Mouse (Mus musculus): ENCODE data around the gene Xaf1.

The Xaf1 gene

DNA sequence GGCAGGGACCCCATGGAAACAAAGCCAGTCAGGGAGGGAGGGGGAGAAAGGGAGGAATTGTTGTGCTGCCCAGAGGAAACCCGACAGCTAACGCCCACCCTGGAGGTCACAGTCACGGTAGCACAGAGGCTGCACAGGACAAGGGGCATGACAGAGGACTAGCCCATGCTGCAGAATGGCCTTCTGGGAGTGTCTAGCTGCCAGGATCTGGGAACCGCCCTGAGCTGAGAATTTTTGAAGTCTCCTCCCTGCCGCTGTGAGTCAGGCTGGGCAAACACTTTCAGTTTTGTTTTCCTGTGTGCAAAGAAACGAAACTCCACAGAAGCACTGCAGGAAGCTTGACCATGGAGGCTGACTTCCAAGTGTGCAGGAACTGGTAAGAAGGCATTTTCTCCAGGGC lies at the start of gene Xaf1:
Xaf1 (plus strand) TSS at position 296 of the 400 bp plus-strand sequence.
- no peak for TF ChIP-seq GATA4 (IDR thresholded peaks at IDR 0.05; ENCODE audit: insufficient replicate concordance, low read length)

DNA sequence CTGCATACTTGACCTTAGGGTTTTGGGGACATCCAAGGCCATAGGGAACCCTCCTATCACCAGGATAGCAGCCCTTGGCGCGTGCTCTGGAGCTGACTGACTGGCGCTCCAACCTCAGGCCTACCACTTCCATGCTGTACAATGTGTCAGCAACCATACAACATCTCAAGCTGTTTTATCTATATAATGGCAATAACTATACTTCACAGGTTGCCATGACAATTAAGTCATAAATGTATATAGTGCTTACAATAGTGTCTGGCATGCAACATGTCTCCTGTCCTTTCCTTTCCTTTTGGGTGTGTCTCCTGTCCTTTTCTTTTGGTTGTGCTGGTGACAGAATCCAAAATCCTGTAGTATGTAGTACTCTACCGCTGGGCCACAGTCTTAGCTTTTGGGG lies 45.8 kb upstream of the Xaf1 start:
- TF ChIP-seq GATA4 (IDR thresholded peaks at IDR 0.05; ENCODE audit: insufficient replicate concordance, low read length), result no peak

DNA sequence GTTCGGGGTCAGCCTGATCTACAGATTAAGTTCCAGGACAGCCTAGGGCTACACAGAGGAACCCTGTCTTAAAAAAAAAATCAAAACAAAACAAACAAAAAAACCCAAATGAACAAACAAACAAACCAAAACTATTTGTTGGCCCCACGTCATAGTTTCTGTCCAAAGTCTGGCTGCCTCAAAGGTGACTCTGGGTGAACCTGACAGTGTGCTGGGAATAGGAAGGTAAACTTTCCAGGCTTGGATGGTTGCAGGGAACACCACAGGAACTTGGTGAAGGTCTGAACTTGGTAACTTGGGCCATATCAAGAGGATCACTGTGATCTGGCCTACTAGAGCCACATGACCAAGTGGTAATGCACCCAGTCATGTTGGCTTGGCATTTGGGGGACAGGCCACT lies 45.0 kb upstream of the Xaf1 start:
- no peak for TF ChIP-seq GATA4 (IDR thresholded peaks at IDR 0.05; ENCODE audit: insufficient replicate concordance, low read length)

DNA sequence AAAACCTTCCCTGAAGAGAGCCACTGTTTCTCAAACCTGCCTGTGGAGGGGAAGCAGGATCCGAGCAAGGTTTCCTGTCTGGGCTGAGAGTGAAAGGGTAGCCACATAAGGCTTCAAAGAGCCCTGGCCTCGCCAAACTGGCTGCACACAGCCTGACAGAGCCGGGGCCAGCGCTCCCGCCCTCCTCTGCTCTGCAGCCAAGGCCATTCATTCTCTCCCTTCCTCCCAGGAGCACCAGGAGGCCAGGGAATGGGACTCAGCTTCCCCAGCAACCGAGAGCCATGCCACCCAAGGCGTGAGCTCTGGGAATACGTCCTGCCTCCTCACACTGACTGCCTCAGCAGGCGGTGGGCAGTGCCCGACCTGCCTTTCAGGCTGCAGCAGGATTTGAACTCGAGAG lies 35.9 kb upstream of the Xaf1 start:
- TF ChIP-seq GATA4 (IDR thresholded peaks at IDR 0.05; ENCODE audit: insufficient replicate concordance, low read length), result no peak

DNA sequence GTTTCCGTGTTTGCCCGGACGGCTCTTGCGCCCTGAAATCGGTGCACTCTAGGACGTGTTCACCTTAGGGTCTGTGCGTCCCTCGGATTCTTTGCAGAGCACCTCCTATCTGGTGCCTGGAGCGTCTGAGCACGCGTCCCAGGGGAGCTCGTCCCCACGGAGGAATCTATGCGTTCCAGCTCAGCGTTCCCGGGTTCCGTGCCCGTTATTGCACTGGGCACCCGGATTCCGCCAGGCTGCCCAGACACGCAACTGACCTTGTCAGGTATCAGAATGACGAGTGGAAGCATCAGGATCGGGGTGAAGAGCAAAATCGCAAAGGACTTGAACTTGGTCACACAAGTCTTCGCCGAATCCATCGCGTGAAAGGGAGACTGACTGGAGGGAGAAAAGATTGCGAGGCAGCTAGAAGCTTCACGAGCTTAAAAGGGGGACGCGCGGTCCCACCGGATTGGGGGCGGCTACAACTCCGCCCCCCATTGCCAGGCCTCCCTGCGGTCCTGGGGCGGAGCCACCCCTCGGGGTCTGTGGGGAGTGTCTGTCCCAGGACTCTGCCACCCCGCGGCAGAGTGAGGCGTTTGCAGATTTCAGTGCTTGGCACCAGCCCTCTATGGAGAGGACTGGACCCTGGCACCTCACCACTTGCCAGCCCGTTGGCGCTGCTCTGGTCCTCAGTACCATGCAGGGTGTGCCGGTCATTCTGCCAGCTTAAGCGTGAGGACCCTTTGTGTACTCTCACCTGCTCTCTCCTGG lies 35.0 kb upstream of the Xaf1 start:
- no peak for TF ChIP-seq GATA4 (IDR thresholded peaks at IDR 0.05; ENCODE audit: insufficient replicate concordance, low read length)

DNA sequence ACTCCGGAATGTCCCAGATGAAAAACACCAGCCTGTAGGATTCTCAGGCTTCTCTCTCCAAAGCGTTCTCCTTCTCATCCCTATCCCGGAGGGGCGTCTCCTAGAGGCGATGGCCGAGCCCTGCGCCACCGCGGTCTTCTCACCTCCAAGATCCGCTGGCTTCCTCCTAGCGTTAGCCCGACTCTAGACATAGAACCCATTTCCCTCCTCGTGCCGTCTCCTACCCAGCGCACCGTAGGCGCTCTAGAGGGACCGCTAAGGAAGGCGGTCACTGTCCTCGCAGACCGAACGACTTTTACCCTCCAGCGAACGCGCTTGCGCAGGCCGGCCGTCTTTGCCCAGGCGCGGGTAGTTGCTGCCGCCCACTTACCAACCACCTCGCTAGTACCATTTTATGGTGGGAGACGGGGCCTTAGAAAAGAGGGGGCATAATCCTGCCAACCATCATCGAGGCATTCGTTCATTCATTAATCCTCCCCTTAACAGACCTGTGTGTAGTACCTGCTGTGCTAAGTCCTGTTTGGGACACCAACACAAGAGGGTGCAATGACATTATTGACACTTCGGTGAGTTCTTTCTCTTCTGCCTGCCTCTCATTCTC lies 34.4 kb upstream of the Xaf1 start, which contains the start of gene Slc13a5:
Slc13a5 (minus strand) TSS at position 263 of the 601 bp plus-strand sequence.
- no peak for TF ChIP-seq GATA4 (IDR thresholded peaks at IDR 0.05; ENCODE audit: insufficient replicate concordance, low read length)

DNA sequence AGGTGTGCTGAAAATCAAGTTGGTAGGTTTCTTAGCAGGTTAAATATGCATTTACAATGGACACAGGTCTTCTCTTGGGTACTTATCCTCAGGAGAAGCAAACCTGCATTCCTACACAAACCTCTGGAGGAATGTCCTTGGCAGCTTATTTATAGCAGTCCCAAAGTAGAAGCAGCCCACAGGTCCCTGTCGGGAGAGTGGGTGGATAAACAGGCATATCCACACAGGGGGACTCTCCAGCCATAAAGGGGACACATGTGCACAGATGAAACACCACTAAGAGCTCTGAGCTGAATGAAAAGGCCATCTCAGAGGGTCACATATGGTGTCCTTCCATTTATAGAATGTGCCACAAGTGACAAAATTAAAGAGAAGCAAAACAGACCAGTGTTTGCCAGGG lies 29.7 kb upstream of the Xaf1 start:
- TF ChIP-seq GATA4 (IDR thresholded peaks at IDR 0.05; ENCODE audit: insufficient replicate concordance, low read length), result no peak

DNA sequence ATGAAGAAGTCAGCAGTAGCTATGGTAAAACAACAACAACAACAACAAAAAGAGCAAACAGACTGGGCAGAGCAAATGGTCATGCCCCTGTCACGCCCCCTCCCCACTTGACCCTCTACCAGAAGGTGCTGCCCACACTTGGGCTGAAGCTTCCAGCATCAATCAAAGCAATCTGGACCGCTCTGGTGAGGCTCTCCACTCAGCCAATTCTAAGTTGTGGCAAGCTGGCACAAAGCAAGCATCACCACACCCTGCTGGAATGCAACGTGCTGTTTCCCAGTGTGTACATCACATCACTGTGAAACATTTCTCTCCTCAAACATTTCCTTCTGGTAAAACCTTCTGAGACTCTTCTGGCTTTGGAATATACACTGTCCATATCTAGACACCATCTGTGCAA lies 28.1 kb upstream of the Xaf1 start:
- TF ChIP-seq GATA4 (IDR thresholded peaks at IDR 0.05; ENCODE audit: insufficient replicate concordance, low read length), result no peak

DNA sequence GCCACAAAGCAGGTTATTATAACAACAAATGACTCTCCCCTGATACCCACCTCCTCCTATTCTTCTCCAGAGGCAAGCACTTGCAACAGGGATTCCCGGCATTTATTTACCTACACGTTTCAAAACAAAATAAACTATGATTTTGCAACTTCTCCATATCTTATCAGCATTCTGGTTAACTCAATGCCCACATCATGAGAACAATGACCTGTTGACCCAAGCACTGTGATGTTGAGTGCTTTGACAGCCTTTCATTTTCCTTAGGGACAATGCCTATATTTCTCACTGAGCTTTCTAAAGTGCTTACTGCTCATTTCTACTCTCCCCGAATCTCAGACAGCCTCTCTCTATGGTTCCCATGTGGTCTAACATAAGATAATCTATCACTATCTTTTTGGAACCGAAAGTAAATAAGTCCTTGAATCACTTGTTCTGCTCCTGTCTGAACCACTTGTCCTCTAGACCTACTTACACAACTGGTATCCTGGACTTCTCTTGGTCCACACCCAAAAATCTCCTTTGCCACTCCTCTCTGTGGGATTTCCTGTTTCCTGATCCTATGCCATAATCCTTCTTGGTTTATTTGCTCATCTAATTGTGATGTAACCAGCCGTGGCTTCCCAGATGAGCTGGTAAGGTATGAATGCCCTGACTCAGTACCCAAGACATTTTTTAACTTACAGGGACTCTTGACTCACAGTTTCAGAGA lies 20.1 kb upstream of the Xaf1 start:
- peak; percentile 52; the same call in 1 of the 2 replicates for TF ChIP-seq GATA4 (IDR thresholded peaks at IDR 0.05; ENCODE audit: insufficient replicate concordance, low read length)

DNA sequence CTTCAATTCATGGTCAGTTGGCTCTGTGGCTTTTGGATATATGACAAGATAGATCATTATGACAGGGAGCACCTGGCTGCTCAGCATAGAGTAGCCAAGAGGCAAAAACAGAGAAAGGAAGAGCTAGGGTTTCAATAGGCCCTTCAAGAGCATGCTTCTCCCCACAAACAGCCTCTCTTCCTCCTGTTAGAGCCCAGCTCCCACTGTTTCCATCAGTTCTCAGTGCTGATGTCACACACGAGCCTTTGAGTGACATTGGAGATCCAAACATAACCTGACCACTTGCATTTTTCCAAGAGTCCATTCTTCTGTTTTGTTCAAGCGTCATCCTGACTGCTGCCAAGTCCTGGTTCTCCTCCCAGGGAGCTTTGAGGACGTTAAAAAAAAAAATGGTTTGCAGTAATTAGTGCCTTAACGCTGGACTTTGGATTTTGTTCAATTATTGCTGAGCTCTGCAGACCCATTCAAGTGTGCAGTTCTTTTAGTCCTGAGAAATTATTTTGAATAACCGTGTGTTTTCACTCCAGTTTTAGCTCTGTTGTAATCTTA lies 19.5 kb upstream of the Xaf1 start:
- no peak for TF ChIP-seq GATA4 (IDR thresholded peaks at IDR 0.05; ENCODE audit: insufficient replicate concordance, low read length)

DNA sequence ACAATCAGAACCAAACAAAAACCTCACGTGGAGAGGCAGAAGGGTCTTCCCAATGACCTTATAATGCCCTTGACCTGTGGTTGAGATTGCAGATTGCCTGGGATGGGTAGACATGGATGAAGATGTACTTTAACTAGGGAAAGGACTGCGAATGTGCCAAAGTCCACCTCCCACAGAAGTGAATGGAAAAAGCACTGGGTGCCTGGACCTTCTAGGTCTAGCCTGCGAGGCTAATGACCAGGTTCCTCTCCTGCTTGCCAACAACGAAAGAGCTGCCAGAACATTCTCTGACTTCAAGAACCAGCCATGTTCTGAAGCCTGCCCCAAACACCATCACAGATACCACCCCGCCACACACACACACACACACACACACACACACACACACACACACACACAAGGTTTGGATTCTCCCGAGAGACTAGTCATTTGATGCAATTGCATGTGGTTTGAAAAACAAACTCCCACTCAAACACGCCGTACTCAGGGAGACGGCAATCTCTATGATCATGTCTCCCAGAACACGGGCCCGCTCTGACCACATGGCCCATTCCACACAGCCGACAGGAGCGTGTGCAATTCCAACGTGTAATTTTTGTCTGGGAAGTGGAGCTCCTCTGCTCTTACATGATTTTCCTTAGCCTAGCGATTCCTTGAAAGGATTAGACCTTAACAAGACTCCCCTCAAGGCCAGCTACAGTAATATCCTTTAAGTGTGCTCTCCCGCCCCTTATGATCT lies 17.8 kb upstream of the Xaf1 start:
- TF ChIP-seq GATA4 (IDR thresholded peaks at IDR 0.05; ENCODE audit: insufficient replicate concordance, low read length), result no peak

DNA sequence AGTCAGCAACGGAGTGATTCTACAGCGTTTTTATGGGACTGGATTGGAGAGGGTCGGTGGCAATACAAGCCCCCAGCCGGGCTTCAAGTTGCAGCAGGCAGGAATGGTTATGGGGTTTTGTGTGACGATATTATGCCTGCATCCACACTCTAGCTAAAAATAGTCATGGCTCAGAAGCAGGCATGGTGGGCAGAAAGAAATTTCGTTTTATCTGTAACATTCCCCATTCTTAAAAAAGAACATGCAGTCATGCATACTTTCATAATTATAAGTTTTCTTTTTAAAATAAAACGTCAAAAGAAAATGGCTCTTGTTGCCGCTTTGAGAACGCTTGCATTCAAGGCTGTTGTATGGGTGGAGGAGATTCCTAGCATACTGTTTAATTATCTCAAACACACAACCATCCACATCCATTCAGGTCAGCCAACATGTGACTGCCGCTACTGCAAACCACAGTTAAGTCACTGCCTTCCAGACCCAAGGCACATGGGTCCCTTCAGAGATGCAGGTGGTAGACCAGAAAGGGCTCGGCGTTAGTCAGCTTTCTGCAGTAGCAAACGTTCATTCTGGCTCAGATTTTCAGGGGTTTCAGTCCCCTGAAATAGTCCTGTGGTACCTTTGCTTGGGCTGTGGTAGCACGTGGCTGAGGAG lies 16.8 kb upstream of the Xaf1 start:
- TF ChIP-seq GATA4 (IDR thresholded peaks at IDR 0.05; ENCODE audit: insufficient replicate concordance, low read length), result no peak

DNA sequence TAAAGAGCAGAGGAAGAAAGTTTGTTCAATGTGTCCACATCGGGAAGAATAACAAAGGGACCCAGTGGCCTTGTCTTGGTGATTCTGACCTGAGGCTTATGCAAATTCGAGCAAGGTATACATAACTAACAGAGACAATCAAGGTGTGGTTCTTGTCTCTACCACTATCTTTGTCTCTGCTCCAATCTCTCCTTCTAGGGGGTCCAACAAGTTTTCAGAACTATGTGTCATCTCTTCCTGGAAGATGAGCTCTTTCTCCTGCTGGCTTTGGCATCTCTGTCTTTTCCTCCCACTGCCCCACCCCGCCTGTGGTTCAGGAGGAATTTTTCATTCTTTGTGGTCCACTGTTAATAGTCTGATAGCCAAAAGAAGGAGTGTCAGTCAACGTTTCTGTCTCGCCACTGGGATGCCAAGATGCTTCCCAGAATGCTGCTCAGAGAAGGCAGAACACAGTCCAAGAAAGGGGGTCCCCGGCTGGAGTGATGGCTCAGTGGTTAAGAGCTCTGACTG lies 15.4 kb upstream of the Xaf1 start:
- no peak for TF ChIP-seq GATA4 (IDR thresholded peaks at IDR 0.05; ENCODE audit: insufficient replicate concordance, low read length)

DNA sequence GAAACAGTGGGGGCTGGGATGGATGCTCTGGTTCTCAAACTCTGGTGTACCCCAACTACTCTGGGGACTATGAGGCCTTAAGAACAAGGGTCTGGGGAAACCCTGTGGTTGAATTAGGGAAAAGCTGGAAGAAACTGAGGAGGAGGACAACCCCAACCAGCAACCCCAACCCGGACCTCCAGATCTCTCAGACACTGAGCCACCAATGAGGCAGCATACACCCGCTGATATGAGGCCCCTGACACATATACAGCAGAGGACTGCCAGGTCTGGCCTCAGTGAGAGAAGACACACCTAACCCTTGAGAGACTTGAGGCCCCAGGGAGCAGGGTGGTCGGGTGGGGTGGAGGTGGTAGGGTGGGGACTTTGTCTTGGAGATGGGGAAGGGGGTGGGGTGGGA lies 14.8 kb upstream of the Xaf1 start:
- no peak for TF ChIP-seq GATA4 (IDR thresholded peaks at IDR 0.05; ENCODE audit: insufficient replicate concordance, low read length)

All from liver, adult (tissue).